Mouse (Mus musculus) cortical plate, adult 2 months (tissue): ENCODE measurements around the gene Itpr2.

ENCODE experiments used
- CTCF ChIP-seq: fragments of 200-500 bp; IDR thresholded peaks from 2 replicates; pipeline ENCODE4 v1.5.1; 2011; ENCODE audit warnings: mild to moderate bottlenecking, control low read depth, low read length; ENCODE audit not compliant: insufficient read depth; ENCODE audit errors: extremely low read depth
- POLR2A ChIP-seq: fragments of 200-500 bp; IDR thresholded peaks from 2 replicates; pipeline ENCODE4 v1.6.1; 2011; ENCODE audit warnings: mild to moderate bottlenecking, low read length, control low read depth; ENCODE audit not compliant: insufficient read depth; ENCODE audit errors: extremely low read depth

- no peak for TF ChIP-seq CTCF
- TF ChIP-seq POLR2A, result no peak
Measured at GRCm38 (mm10) chr6:146156536-146156935, 345.5 kb downstream of the Itpr2 start.
